Mouse (Mus musculus): ENCODE measurements around the gene Ccdc6.

Gene Ccdc6

DNA sequence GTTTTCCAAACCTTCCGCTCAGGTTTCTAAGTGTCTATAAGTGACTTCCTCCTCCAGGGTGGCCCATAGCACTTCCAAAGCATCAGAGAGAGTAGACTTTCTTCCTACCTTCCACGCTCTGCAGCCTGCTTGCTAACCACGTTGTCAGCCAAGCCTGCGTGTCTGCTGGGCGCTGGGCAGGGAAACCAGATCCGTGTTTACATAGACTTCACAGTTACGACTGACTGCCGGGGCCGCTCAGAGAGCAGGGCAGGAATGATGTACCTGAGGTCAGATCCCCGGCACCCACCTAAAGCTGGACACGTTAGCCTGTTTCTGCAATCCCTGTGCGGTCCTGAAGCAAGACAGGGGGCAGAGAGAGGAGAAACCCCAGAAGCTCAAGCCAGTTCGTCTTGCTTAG lies 71.5 kb downstream of the Ccdc6 start:
- Histone ChIP-seq H3K36me3 (ENCODE audit: insufficient read depth, low read length) (peaks cover 88% of the 10 kb centered on the region), H3K9me3 (ENCODE audit: low read length) (no peaks in the 10 kb centered on the region), H3K27me3 (ENCODE audit: insufficient read depth, low read length) (no peaks in the 10 kb centered on the region), H3K4me3 (replicated peaks; ENCODE audit: low read length) (no peak overlapping the region), H3K4me1 (replicated peaks; ENCODE audit: low read depth, low read length) (peaks cover 49% of the 10 kb centered on the region)
- TF ChIP-seq CTCF (conservative IDR thresholded peaks at IDR 0.05; ENCODE audit: low read length) (no peak), POU5F1 (IDR thresholded peaks at IDR 0.05; ENCODE audit: borderline replicate concordance, low read length) (no peak), NANOG (IDR thresholded peaks at IDR 0.05; ENCODE audit: borderline replicate concordance, low read length) (no peak)

DNA sequence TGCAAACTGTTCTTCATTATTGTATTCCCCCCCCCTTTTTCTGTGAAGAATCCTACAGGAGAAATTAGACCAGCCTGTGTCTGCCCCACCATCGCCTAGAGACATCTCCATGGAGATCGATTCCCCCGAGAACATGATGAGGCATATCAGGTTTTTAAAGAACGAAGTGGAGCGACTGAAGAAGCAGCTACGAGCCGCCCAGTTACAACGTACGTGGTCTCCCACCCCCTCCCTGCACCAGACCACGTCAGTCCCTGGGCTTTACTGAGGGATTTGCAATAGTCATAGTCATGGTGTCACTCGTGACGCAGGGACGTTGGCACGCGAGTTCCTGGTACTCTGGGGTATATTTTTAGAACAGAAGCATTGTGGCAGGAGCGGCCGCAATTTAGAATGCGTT lies 72.1 kb downstream of the Ccdc6 start:
- TF ChIP-seq POU5F1 (IDR thresholded peaks at IDR 0.05; ENCODE audit: borderline replicate concordance, low read length): no peak
- no peak for TF ChIP-seq CTCF (conservative IDR thresholded peaks at IDR 0.05; ENCODE audit: low read length)
- TF ChIP-seq NANOG (IDR thresholded peaks at IDR 0.05; ENCODE audit: borderline replicate concordance, low read length): no peak
- no peaks in the 10 kb centered on the region for H3K9me3 ChIP-seq (ENCODE audit: low read length)
- H3K36me3 ChIP-seq (ENCODE audit: insufficient read depth, low read length): peaks cover 87% of the 10 kb centered on the region

DNA sequence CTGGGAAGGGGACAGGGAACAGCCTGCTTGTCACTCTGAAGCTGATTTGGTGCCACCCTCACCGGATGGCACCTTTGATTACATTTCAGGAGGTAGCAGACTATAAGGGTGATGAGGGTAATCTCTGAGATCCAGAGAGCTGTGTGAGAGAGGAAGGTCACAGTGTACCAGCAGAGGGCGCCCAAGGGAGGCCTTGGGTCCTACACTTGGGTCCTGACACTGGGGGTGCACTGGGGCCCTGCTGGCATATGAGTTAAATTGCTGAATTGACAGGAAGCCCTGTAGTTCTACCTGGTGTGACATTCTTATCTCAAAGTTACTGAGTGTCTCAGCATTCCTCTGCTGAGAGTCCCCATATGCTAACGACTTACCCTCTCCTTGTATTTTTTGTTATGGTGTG lies 76.4 kb downstream of the Ccdc6 start:
- no peak for TF ChIP-seq POU5F1 (IDR thresholded peaks at IDR 0.05; ENCODE audit: borderline replicate concordance, low read length)
- TF ChIP-seq CTCF (conservative IDR thresholded peaks at IDR 0.05; ENCODE audit: low read length): peak; percentile 74
- H3K9me3 ChIP-seq (ENCODE audit: low read length): no peaks in the 10 kb centered on the region
- H3K4me1 ChIP-seq (replicated peaks; ENCODE audit: low read depth, low read length): peaks cover 19% of the 10 kb centered on the region
- H3K36me3 ChIP-seq (ENCODE audit: insufficient read depth, low read length): peaks cover 91% of the 10 kb centered on the region
- no peak overlapping the region for H3K4me3 ChIP-seq (replicated peaks; ENCODE audit: low read length)
- H3K27me3 ChIP-seq (ENCODE audit: insufficient read depth, low read length): no peaks in the 10 kb centered on the region

More for the DNA sequence above, 72.1 kb downstream of the Ccdc6 start:
- H3K4me1 ChIP-seq (replicated peaks; ENCODE audit: low read depth, low read length): peaks cover 46% of the 10 kb centered on the region
- H3K27me3 ChIP-seq (ENCODE audit: insufficient read depth, low read length): no peaks in the 10 kb centered on the region
- H3K4me3 ChIP-seq (replicated peaks; ENCODE audit: low read length): no peak overlapping the region

DNA sequence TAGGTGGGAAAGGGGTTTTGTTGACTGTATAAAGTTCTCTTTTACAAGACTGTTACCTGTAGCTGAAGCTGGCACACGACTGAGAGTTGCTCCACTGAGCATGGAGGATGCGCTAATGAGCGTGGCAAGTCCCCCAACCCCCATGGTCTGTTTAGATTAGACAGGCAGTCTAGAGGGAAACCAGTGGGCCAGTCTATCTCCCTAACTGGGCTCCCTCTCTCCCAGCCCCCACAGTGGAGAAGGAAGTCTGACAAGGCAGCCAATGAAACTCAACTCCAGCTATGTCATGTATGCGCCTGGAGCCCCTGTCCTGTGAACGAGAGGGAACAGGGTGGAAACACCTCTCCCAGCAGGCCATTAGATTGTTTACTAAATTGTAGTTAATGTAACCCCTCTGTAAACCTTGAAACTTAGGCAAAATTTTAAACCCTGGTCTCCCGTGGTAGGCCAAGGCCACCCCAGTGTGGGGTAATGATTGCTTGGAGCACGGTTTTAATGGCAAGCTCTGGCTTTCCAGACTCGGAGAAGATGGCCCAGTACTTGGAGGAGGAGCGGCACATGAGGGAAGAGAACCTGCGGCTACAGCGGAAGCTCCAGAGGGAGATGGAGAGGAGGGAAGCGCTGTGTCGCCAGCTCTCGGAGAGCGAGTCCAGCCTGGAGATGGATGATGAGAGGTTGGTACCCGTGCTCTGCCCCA lies 77.7 kb downstream of the Ccdc6 start:
- H3K4me1 ChIP-seq (replicated peaks; ENCODE audit: low read depth, low read length): peaks cover 17% of the 10 kb centered on the region
- H3K4me3 ChIP-seq (replicated peaks; ENCODE audit: low read length): no peak overlapping the region
- no peaks in the 10 kb centered on the region for H3K9me3 ChIP-seq (ENCODE audit: low read length)
- TF ChIP-seq CTCF (conservative IDR thresholded peaks at IDR 0.05; ENCODE audit: low read length): no peak
- no peak for TF ChIP-seq NANOG (IDR thresholded peaks at IDR 0.05; ENCODE audit: borderline replicate concordance, low read length)
- TF ChIP-seq POU5F1 (IDR thresholded peaks at IDR 0.05; ENCODE audit: borderline replicate concordance, low read length): no peak
- no peaks in the 10 kb centered on the region for H3K27me3 ChIP-seq (ENCODE audit: insufficient read depth, low read length)
- peaks cover 90% of the 10 kb centered on the region for H3K36me3 ChIP-seq (ENCODE audit: insufficient read depth, low read length)

DNA sequence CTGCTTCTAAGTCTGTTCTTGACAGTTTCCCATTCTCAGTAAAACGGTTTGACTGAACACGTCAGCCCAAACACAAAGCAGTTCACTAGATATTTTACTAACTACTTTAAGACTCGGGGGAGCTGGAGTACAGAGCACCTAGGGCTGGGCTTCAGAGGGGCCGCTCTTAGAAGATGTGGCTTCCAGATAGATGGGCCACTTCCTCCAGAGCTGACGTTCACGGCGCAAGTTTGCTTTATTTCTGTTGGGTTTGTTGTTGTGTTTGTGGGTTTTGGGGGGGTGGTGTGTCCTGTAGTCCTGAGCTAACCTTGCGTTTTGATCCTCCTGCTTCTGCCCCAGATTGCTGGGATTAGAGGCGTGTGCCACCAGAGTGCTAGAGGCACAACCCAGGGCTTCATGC lies 83.8 kb downstream of the Ccdc6 start:
- TF ChIP-seq POU5F1 (IDR thresholded peaks at IDR 0.05; ENCODE audit: borderline replicate concordance, low read length): no peak
- TF ChIP-seq CTCF (conservative IDR thresholded peaks at IDR 0.05; ENCODE audit: low read length): no peak
- no peak for TF ChIP-seq NANOG (IDR thresholded peaks at IDR 0.05; ENCODE audit: borderline replicate concordance, low read length)
- Histone ChIP-seq H3K4me3 (replicated peaks; ENCODE audit: low read length) (no peak overlapping the region), H3K36me3 (ENCODE audit: insufficient read depth, low read length) (peaks cover 88% of the 10 kb centered on the region), H3K27me3 (ENCODE audit: insufficient read depth, low read length) (no peaks in the 10 kb centered on the region), H3K4me1 (replicated peaks; ENCODE audit: low read depth, low read length) (peaks cover 25% of the 10 kb centered on the region), H3K9me3 (ENCODE audit: low read length) (no peaks in the 10 kb centered on the region)

DNA sequence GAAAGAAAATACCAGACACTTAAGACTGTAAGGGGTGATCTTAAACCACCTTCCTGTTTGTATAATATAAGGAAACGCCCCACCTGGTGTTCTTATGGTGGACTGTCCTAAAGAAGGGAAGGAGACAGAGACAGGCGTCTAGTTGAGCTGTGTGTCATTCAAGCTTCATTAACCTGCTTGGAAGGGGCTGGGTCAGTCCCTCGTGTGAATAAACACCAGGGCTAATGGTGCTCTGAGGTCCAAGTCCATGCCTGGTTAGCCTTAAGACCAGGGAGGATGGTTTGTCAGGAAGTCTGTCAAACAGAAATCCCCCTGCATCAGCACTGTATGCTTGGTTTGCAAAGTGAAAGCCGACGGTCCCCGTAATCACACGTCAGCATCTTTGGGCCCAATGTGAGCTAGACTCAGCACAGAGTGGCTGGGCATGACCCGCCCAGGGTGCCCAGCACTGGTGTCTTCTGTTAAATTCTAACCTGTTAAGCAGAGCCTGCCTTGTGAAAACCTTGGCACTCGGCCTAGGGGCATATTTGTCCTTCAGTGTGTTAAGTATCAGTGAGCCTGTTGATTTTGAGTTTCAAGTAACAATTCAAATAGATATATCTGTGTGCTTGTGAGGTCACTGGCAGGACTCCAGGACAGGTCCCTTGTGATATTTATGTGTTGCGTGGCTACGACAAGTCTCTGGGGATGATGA lies 84.5 kb downstream of the Ccdc6 start:
- H3K36me3 ChIP-seq (ENCODE audit: insufficient read depth, low read length): peaks cover 84% of the 10 kb centered on the region
- H3K4me3 ChIP-seq (replicated peaks; ENCODE audit: low read length): no peak overlapping the region
- H3K4me1 ChIP-seq (replicated peaks; ENCODE audit: low read depth, low read length): peaks cover 32% of the 10 kb centered on the region
- H3K9me3 ChIP-seq (ENCODE audit: low read length): no peaks in the 10 kb centered on the region
- TF ChIP-seq CTCF (conservative IDR thresholded peaks at IDR 0.05; ENCODE audit: low read length) (no peak), POU5F1 (IDR thresholded peaks at IDR 0.05; ENCODE audit: borderline replicate concordance, low read length) (no peak), NANOG (IDR thresholded peaks at IDR 0.05; ENCODE audit: borderline replicate concordance, low read length) (no peak)
- H3K27me3 ChIP-seq (ENCODE audit: insufficient read depth, low read length): no peaks in the 10 kb centered on the region

DNA sequence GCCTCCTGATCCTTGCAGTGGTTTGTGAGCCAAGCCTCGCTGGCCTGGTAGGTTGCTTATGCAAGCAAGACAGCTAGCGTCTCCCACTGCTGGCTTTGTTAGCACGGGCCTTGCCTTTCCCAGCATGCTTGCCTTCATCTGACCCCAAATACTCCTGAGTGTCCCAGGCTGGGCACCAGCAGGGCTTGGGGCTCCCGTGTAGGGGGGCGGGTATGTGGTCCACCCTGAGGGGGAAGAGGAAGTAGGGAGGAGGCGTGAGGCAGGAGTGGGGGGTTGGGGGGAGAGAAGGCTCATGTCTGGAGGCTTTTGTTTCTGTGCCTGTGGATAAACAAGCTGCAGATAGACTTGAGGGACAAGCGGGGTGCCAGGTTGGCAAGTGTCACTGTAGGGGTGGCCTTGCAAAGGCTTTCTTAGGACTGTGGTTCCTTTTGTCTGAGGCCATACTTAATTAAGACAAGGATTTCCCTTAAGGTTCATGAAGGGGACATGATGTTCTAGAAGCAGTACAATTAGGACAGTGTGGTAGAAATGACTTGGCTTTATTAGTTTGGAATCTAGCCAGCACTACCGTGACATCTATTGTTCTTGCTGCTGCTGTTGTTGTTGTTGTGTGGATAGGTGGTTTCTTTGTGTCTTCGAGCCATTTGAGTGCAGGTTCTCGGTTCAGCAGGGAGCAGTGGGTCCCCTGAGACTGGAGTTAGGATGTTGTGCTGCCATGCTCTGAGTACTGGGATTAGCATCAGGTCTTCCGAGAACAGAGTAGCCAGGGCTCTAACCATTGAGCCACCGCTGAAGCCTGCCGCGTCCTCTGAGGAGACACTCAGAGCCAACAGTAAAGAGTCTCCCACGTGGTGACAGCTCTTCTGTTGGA lies 86.5 kb downstream of the Ccdc6 start:
- Histone ChIP-seq H3K4me3 (replicated peaks; ENCODE audit: low read length) (no peak overlapping the region), H3K9me3 (ENCODE audit: low read length) (no peaks in the 10 kb centered on the region), H3K36me3 (ENCODE audit: insufficient read depth, low read length) (peaks cover 84% of the 10 kb centered on the region), H3K4me1 (replicated peaks; ENCODE audit: low read depth, low read length) (peaks cover 39% of the 10 kb centered on the region), H3K27me3 (ENCODE audit: insufficient read depth, low read length) (0 out of 2 replicates have a peak, but pooled peaks cover 2% of the 10 kb centered on the region)
- TF ChIP-seq NANOG (IDR thresholded peaks at IDR 0.05; ENCODE audit: borderline replicate concordance, low read length) (no peak), POU5F1 (IDR thresholded peaks at IDR 0.05; ENCODE audit: borderline replicate concordance, low read length) (no peak), CTCF (conservative IDR thresholded peaks at IDR 0.05; ENCODE audit: low read length) (no peak)

DNA sequence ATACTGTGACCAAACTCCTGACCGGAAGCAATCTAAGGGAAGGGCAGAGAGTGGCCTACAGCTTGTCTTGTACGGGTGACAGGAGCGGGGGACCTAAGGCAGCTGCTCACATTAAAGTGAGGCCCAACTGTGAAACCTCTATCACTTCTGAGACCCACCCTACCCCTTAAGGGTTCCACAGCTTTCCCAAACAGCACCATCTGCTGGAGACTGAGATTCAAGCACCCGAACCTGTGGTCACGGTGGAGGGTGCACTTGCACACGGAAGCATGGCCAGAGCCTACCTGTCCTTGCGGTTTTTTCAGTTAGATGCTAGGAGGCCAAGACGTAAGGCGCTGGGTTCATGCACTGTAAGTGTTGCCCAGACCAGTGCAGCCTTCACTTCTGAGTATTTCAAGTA lies 89.2 kb downstream of the Ccdc6 start:
- TF ChIP-seq NANOG (IDR thresholded peaks at IDR 0.05; ENCODE audit: borderline replicate concordance, low read length) (no peak), CTCF (conservative IDR thresholded peaks at IDR 0.05; ENCODE audit: low read length) (peak; percentile 53)
- H3K9me3 ChIP-seq (ENCODE audit: low read length): no peaks in the 10 kb centered on the region
- peaks cover 88% of the 10 kb centered on the region for H3K36me3 ChIP-seq (ENCODE audit: insufficient read depth, low read length)
- H3K4me1 ChIP-seq (replicated peaks; ENCODE audit: low read depth, low read length): peaks cover 53% of the 10 kb centered on the region
- no peak overlapping the region for H3K4me3 ChIP-seq (replicated peaks; ENCODE audit: low read length)
- 0 out of 2 replicates have a peak, but pooled peaks cover 3% of the 10 kb centered on the region for H3K27me3 ChIP-seq (ENCODE audit: insufficient read depth, low read length)

Measured in E14TG2a.4 (cell line).